Mouse (Mus musculus) cortical plate, adult 2 months (tissue): ENCODE data around the gene Msi1. TPM values are rescaled to one million over a fixed set of nuclear protein-coding genes. Genes with fewer than 3 reads are reported as not detected.
"Not testable (repeated sequence)": the region's sequence is repeated elsewhere in the genome, so short reads cannot be mapped to it uniquely, and the experiment has no call there.

Experiments
- H3K27ac ChIP-seq: fragments of 200-500 bp; 2 replicates; pipeline ENCODE4 v1.5.1; 2012; ENCODE audit warnings: low read length, control low read depth, inconsistent platforms; ENCODE audit not compliant: insufficient read depth
- H3K4me1 ChIP-seq: fragments of 200-500 bp; 2 replicates; pipeline ENCODE4 v1.6.1; 2011; ENCODE audit warnings: low read length; ENCODE audit not compliant: control insufficient read depth, insufficient read depth
- H3K4me3 ChIP-seq: fragments of 200-500 bp; 2 replicates; pipeline ENCODE4 v1.5.1; 2011; ENCODE audit warnings: mild to moderate bottlenecking, low read length, control low read depth; ENCODE audit not compliant: insufficient read depth
- CTCF ChIP-seq: fragments of 200-500 bp; IDR thresholded peaks from 2 replicates; pipeline ENCODE4 v1.5.1; 2011; ENCODE audit warnings: mild to moderate bottlenecking, control low read depth, low read length; ENCODE audit not compliant: insufficient read depth; ENCODE audit errors: extremely low read depth
- POLR2A ChIP-seq: fragments of 200-500 bp; IDR thresholded peaks from 2 replicates; pipeline ENCODE4 v1.6.1; 2011; ENCODE audit warnings: mild to moderate bottlenecking, low read length, control low read depth; ENCODE audit not compliant: insufficient read depth; ENCODE audit errors: extremely low read depth
- polyA plus RNA-seq: library from polyadenylated mRNA; depleted of rRNA; stranded (reverse); fragments of >200 nt; gene quantifications from 2 replicates; pipeline ENCODE4 v1.2.3, GENCODE M21; 2012

Gene Msi1
- polyA plus RNA-seq, 1 experiment: 44.3 TPM

DNA sequence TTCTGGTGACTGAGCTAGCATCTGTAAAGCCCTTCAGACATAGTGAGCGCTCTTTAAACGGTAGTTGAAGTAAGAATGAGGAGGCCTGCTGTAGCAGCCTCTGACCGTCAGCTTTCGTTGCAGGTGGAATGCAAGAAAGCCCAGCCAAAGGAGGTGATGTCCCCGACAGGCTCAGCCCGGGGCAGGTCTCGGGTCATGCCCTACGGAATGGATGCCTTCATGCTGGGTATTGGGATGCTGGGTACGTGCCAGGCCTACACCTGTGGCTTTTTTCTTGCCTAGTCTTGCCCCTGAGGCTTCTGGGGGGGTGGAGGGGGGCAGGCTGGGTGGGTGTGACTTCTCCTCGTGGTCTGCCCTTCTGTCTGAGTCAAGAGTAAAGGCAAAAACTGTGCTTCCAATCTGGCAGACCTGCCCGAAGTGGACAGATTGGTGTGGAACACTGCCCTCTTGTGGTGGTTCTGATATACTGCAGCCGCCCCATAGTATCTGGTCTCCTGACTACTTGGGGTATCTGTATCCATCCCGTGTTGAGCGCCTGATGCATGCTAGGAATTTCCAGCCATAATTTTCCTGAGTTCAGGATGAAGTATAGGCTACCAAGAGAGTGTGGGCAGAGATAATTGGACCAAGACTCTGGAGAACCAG, 11.9 kb downstream of the Msi1 start:
- Histone ChIP-seq H3K27ac (no peak overlapping the region), H3K4me1 (no peaks in the 10 kb centered on the region), H3K4me3 (no peak overlapping the region)
- TF ChIP-seq CTCF (peak; percentile 95), POLR2A (no peak)

DNA sequence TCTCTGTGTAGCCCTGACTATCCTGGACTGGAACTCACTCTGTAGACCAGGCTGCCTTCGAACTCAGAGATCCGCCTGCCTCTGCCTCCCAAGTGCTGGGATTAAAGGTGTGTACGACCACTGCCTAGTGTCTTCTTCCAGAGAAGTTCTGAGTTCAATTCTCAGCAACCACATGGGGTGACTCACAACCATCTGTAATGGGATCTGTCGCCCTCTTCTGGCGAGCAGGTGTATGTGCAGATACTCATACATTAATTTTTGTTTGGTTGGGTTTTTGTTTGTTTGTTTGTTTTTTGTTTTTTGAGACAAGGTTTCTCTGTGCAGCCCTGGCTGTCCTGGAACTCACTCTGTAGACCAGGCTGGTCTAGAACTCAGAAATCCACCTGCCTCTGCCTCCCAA, 13.3 kb downstream of the Msi1 start:
- TF ChIP-seq CTCF: peak; percentile 35; the same call in 1 of the 2 replicates
- not testable (repeated sequence) for H3K4me1 ChIP-seq, H3K27ac ChIP-seq, H3K4me3 ChIP-seq

DNA sequence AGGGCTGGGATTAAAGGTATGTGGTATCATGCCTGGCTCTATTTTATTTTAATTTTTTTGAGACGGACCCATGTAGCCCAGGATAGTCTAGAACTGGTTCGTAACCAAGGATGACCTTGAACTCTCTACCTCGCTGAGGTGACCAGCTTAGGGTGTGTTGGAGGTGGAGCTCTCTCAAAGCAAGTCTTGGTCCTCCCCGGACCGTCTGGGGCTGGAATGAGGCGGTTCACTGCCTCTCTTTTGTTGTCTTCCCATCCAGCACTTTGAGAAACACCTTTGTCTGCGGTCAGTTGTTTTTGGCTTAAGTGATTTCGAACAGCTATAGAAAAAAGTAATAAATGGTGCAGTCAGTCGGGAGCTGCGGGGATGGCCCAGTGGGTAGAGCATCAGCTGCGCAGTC, 14.7 kb downstream of the Msi1 start:
- H3K4me1 ChIP-seq: no peaks in the 10 kb centered on the region
- TF ChIP-seq CTCF (no peak), POLR2A (no peak)
- no peak overlapping the region for H3K4me3 ChIP-seq
- no peak overlapping the region for H3K27ac ChIP-seq

DNA sequence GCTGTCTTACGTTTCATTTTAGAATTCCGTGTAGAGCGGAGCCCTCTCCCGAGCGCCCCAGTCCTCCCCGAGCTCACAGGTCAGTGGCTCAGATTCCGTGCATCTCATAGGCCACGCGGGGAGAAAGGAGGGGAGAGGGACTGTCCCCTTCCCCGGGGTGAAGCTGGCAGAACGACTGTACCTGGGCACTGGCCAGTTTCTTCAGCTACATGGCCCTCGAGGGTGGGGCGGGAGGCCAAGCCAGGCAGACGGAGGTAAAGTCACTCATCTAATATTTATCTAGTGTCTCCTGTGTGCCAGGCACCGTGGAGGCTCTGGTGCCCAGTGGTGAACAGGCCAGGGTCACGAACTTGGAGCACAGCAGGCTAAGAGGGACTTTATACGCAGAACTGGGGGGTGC, 17.7 kb downstream of the Msi1 start:
- H3K4me1 ChIP-seq: no peaks in the 10 kb centered on the region
- H3K27ac ChIP-seq: no peak overlapping the region
- TF ChIP-seq CTCF (no peak), POLR2A (no peak)
- no peak overlapping the region for H3K4me3 ChIP-seq

DNA sequence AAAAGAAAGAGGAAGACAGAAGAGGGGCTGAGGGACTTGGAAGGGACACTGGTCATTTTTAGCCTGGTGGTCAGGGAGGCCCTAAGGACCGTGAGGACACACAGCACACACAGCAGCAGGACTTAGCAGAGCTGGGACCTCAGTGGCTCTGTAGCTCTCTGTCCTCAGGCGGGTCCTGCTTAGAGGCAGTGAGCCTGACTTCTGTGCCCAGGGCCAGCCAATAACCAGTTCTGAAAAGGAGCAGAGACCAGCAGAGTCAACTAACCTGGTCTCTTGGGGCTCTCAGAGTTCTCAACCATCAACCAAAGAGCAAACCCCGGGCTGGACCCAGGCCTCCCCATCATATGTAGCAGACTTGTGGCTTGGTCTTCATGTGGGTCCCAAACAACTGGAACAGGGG, 19.8 kb downstream of the Msi1 start:
- Histone ChIP-seq H3K4me1 (no peaks in the 10 kb centered on the region), H3K4me3 (no peak overlapping the region), H3K27ac (no peak overlapping the region)
- TF ChIP-seq POLR2A: no peak
- TF ChIP-seq CTCF: no peak

DNA sequence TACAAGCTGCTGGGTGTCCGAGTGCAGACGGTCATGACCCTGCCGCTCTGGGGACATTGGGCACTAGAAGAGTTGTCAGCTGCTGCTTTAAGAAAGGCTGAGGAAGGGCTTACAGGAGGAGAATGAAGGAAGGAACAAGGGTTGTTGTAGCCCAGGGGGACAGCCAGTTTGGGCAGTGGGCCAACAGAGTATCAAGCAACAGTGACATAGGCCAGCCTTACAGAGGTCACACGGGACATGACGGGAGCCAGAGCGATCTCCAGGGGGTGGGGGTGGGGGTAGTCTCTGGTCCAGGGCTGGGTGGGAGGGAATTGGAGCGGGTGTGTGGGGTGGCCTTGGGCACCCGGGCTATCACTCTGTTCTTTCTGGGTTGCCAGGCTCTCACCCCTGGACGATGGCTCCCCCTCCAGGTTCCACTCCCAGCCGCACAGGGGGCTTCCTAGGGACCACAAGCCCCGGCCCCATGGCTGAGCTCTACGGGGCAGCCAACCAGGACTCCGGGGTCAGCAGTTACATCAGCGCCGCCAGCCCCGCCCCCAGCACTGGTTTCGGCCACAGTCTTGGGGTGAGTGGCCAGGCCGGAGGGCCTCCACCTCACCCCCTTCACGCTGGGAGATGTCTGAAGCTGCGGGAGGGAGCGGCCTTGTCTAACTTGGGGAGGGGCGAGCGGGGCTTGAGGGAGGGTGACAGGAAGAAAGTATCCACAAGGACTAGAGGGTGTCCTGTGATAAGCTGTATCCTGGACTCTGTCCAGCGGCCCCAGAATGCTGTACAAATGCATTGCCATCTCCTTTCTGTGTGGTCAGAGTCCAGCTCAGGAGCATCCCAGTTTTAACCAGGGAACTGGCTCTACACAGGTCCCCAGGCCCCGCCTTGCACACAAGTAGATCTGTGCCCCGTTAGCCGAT, 21.3 kb downstream of the Msi1 start:
- TF ChIP-seq CTCF: no peak
- TF ChIP-seq POLR2A: no peak
- no peak overlapping the region for H3K4me3 ChIP-seq
- no peaks in the 10 kb centered on the region for H3K4me1 ChIP-seq
- H3K27ac ChIP-seq: no peak overlapping the region

DNA sequence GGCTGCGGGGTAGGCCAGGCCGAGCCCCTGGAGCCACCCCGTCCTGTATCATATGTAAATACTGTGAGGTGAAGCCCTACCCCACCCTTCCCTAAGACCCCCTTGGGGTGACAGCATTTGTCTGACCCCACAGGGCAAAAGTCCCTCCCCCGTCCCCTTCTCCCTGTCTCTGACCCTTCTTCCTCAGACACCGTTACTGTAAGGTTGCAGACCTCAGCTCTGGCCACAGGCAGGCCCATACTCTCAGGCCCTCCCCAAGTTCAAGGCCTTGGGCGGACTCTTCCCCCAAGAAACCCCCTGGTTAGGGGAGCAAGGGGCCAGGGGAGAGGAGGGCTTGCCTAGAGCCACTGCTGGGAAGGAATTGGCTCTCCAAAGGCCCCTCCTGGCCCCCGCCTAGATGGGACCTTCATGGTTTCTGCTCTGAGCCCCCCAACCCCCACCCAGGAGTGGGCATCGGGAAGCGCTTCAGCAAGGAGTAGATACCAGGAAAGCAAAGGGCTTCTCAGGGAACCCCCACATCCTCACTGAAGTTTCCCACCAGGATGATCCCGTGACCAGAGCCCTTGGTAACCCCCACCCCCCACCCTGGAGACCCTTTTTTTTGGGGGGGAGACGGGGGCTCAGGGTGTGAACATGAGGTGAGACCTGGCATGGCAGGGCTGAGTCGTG, 25.2 kb downstream of the Msi1 start:
- no peak overlapping the region for H3K4me3 ChIP-seq
- no peak overlapping the region for H3K27ac ChIP-seq
- no peaks in the 10 kb centered on the region for H3K4me1 ChIP-seq
- TF ChIP-seq CTCF (no peak), POLR2A (no peak)

DNA sequence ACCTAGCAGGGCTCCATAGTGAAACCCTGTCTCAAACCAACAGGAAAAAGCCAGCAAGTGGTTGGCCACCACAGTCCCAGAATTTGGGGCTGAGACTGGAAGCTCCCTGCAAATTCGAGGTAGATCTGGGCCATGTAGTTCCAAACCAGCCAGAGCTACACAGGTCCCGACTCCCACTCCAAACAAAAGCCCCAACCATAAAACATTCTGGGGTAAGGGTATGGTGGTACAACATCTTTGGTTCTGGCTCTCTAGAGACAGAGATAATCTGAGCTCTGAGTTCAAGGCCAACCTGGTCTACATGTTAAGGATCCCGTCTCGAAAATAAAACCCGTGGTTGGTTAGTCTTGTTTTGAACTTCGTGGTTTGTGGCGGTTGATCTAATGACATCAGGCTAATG, 26.4 kb downstream of the Msi1 start:
- no peak overlapping the region for H3K27ac ChIP-seq
- TF ChIP-seq POLR2A: no peak
- no peak for TF ChIP-seq CTCF

DNA sequence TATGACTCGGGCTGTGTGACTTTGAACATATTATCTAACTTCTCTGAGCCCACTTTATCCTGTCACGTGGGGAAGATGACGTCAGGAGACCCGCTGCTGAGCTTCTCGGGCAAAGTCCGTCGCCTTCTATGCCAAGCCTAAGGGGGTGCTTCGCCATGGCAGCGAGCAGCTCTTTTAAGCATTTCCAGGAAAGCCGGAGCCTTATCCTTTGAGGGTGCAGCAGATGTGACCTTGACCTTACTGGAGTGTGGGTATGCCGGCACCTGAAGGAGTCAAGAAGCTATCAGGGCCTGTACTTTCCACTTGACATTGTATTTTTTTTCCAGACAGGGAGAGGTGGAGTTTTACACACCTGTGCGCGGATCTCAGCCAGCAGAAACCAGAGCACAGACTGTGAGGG, 29.5 kb downstream of the Msi1 start:
- no peak overlapping the region for H3K4me3 ChIP-seq
- TF ChIP-seq CTCF: no peak
- no peak for TF ChIP-seq POLR2A
- no peaks in the 10 kb centered on the region for H3K4me1 ChIP-seq
- no peak overlapping the region for H3K27ac ChIP-seq

More for the DNA sequence above, 26.4 kb downstream of the Msi1 start:
- Histone ChIP-seq H3K4me1 (no peaks in the 10 kb centered on the region), H3K4me3 (no peak overlapping the region)

DNA sequence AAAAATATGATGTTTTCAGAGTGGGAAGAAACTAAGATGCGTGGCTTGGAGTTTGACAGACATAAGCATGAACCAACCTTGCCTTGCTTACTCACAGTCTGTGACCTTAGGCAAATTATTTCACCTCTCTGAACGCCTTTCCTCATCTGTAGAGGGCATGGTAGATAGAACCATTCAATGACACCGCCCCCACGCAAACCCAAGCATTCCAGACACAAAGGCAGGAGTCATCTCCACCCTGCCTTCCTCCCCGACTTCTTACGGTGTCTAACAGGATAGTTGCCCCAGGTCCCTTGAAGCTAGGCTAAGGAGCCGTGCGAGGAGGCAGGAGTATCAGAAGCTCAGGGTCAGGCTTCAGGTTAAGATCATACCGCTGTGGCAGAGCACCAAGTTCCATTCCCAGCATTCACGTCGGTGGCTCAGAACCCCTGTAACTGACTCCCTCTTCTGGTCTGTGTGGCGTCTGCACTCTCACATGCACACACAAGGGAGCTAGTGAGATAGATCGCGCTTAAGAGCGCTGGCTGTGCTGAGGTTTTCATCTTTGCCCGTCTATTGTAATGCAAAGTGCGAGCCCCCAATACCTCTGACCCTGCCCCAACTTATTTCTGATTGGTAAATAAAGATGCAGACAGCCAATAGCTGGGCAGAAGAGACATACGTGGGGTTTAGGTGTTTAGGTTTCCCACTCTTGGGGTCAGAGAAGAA, 35.2 kb downstream of the Msi1 start:
- Histone ChIP-seq H3K4me1 (no peaks in the 10 kb centered on the region), H3K4me3 (no peak overlapping the region), H3K27ac (no peak overlapping the region)
- TF ChIP-seq POLR2A (no peak), CTCF (no peak)
